In the genomic region with DNA sequence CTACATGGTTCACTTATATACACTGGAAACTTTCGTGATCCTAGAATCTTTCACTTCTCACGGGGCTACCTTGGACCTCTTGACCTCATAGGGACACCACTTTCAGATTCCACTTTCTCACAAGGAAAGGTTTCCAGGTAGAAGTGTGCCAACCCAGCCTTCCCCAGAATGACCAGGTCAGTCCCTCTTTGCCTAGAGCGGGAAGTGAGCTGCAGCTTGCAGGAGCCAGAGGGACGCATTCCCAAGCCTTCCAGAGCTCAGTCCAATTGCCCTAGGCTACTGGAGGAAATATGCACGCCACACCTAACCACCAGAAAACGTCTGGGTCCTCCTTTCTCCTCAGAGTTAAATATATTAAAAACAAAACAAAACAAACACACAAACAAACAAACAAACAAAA, we compare ENCODE assay signal across 1 mouse cellular context.
TF ChIP-seq lines count a peak whose summit lies in the region.

No protein-coding gene starts in this region.

TF ChIP-seq in CH12.LX, 34 proteins besides CTCF, POLR2A, EP300 and RAD21:
- TF ChIP-seq KAT2A (IDR thresholded peaks at IDR 0.05; ENCODE audit: insufficient replicate concordance, low read length) (no peak), ZMIZ1 (IDR thresholded peaks at IDR 0.05; ENCODE audit: low read depth, low read length) (no peak), MEF2A (IDR thresholded peaks at IDR 0.05; ENCODE audit: borderline replicate concordance, low read depth, low read length) (no peak), USF2 (conservative IDR thresholded peaks at IDR 0.05; ENCODE audit: low read depth, low read length) (no peak), USF1 (IDR thresholded peaks at IDR 0.05; ENCODE audit: low read depth, low read length) (no peak), TBP (conservative IDR thresholded peaks at IDR 0.05; ENCODE audit: low read depth, low read length) (no peak), GABPA (IDR thresholded peaks at IDR 0.05; ENCODE audit: insufficient replicate concordance, low read depth, low read length) (no peak), CHD1 (IDR thresholded peaks at IDR 0.05; ENCODE audit: low read depth, low read length) (no peak), PAX5 (IDR thresholded peaks at IDR 0.05; ENCODE audit: low read length) (no peak), UBTF (IDR thresholded peaks at IDR 0.05; ENCODE audit: low read depth, low read length) (no peak), MXI1 (IDR thresholded peaks at IDR 0.05; ENCODE audit: low read depth, low read length) (no peak), POLR2AphosphoS2 (IDR thresholded peaks at IDR 0.05; ENCODE audit: low read depth, low read length) (no peak), NELFE (IDR thresholded peaks at IDR 0.05; ENCODE audit: low read depth, low read length) (no peak), ZKSCAN1 (IDR thresholded peaks at IDR 0.05; ENCODE audit: borderline replicate concordance, low read depth, low read length) (no peak), HCFC1 (IDR thresholded peaks at IDR 0.05; ENCODE audit: low read depth, low read length) (no peak), TCF12 (IDR thresholded peaks at IDR 0.05; ENCODE audit: low read depth, low read length) (no peak), ELF1 (IDR thresholded peaks at IDR 0.05; ENCODE audit: low read depth, low read length) (no peak)
TF ChIP-seq in CH12.LX: peak in this region for 0.
